Mouse (Mus musculus) ES-Bruce4 (cell line): ENCODE results near the gene Pcyt2.

Experiments used
- CTCF ChIP-seq: IDR thresholded peaks from one replicate; pipeline ENCODE4 v1.8.1; 2011; ENCODE audit warnings: low read depth, low read length
- POLR2A ChIP-seq: IDR thresholded peaks from one replicate; pipeline ENCODE4 v1.8.1; 2011; ENCODE audit warnings: low read length; ENCODE audit not compliant: insufficient read depth

- TF ChIP-seq CTCF (no peak), POLR2A (no peak)
These were observed 11.0 kb upstream of the Pcyt2 start for GRCm38 (mm10) chr11:120628601-120629340.
